Mouse (Mus musculus) hindbrain, embryonic 10.5 days (tissue): ENCODE measurements around the gene Fam120a. TPM values are rescaled to one million over a fixed set of nuclear protein-coding genes. Genes with fewer than 3 reads are reported as not detected.

Experiments
- DNase-seq: peaks from one replicate; pipeline ENCODE4 v3.0.0-alpha.2; 2017; ENCODE audit warnings: low spot score
- H3K27ac ChIP-seq: fragments of 300-500 bp; sonication (generic); 2 replicates; pipeline ENCODE4 v1.5.1; 2016; ENCODE audit warnings: mild to moderate bottlenecking, moderate library complexity
- H3K27me3 ChIP-seq: fragments of 300-500 bp; sonication (generic); 2 replicates; pipeline ENCODE4 v1.6.1; 2016; ENCODE audit warnings: mild to moderate bottlenecking; ENCODE audit not compliant: poor library complexity, insufficient read depth, severe bottlenecking
- H3K36me3 ChIP-seq: fragments of 300-500 bp; sonication (generic); 2 replicates; pipeline ENCODE4 v1.6.1; 2016; ENCODE audit warnings: mild to moderate bottlenecking, moderate library complexity
- H3K4me1 ChIP-seq: fragments of 300-500 bp; sonication (generic); replicated peaks from 2 replicates; pipeline ENCODE4 v1.6.1; 2016; ENCODE audit warnings: mild to moderate bottlenecking
- H3K4me3 ChIP-seq: fragments of 300-500 bp; sonication (generic); 2 replicates; pipeline ENCODE4 v1.5.1; 2016; ENCODE audit warnings: mild to moderate bottlenecking, moderate library complexity
- H3K9me3 ChIP-seq: fragments of 300-500 bp; sonication (generic); 2 replicates; pipeline ENCODE4 v1.6.1; 2016; ENCODE audit warnings: mild to moderate bottlenecking, moderate library complexity
- WGBS: fragments of 180-500 bp; shearing (Covaris S2); methylation state at CpG from one replicate; pipeline ENCODE4 v1.1.7; 2016; 5-methylcytosine and 5-hydroxymethylcytosine counted together
- polyA plus RNA-seq: library from polyadenylated mRNA; unstranded; fragments of >200 nt; fragmentation: Nextera tagmentation; extraction: Ambion mirVana; gene quantifications from 2 replicates; pipeline ENCODE4 v1.2.1, GENCODE M21; 2016

Fam120a gene
- polyA plus RNA-seq, 1 experiment from 2014 or later: 11.9 TPM

DNA sequence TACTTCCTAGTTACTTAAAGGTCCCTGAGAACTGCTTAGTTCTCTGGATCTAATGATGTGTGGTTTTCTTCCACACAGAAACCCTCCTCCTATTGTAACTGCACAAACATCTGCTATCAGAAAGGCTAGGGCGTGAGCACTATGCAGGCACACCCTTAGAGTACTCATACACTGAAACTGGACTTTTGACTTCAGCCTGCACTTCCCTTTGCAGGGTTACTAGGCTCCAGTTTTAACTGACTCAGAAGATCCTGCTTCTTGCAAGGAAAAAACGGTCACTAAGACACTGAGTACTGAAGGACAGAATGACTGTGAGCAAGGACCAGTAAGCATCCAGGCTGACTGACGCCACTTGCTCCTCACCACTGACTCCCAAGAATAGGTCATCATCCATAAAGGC is 5.3 kb downstream of the Fam120a start:
- no peak for DNase-seq
- 0 out of 2 replicates have a peak overlapping the region, but pooled peaks have one; percentile 8 for H3K27ac ChIP-seq
- H3K9me3 ChIP-seq: no peaks in the 10 kb centered on the region
- 73% methylated on average over 3 of the region's 3 CpGs for WGBS
- H3K27me3 ChIP-seq: no peaks in the 10 kb centered on the region
- no peak overlapping the region for H3K4me3 ChIP-seq
- H3K36me3 ChIP-seq: peaks cover 19% of the 10 kb centered on the region; the same call in 1 of the 2 replicates
- peaks cover 43% of the 10 kb centered on the region for H3K4me1 ChIP-seq

GRCm38 (mm10) chr13:48958608-48959007 is 9.2 kb downstream of the Fam120a start:
- Histone ChIP-seq H3K9me3 (no peaks in the 10 kb centered on the region), H3K27me3 (no peaks in the 10 kb centered on the region), H3K4me1 (peaks cover 19% of the 10 kb centered on the region), H3K27ac (no peak overlapping the region), H3K4me3 (no peak overlapping the region), H3K36me3 (peaks cover 14% of the 10 kb centered on the region; the same call in 1 of the 2 replicates)
- 81% methylated on average over 4 of the region's 4 CpGs for WGBS
- DNase-seq: no peak

DNA sequence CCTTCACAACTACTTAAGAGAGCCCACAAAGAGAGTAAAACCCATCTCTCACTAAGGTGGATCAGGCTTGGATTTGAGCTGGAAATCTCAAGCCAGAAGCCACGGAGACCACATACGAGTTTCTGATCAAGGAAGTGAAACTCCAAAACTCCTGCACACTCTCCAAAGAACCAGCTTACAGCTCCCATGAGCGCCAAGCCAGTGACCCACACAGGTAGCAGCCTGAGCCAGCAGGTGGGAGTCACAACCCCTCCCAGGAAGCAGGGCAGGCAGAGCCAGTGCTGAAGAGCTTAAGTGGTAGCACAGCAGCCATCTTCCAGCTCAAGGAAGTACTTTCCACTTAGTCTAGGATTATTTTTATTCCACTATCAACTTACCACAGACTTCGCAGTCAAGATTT is 13.0 kb downstream of the Fam120a start:
- DNase-seq: no peak
- H3K9me3 ChIP-seq: no peaks in the 10 kb centered on the region
- H3K27me3 ChIP-seq: no peaks in the 10 kb centered on the region
- peaks cover 21% of the 10 kb centered on the region for H3K4me1 ChIP-seq
- 94% methylated on average over 4 of the region's 4 CpGs for WGBS
- H3K4me3 ChIP-seq: no peak overlapping the region
- H3K27ac ChIP-seq: no peak overlapping the region
- peaks cover 14% of the 10 kb centered on the region; the same call in 1 of the 2 replicates for H3K36me3 ChIP-seq

GRCm38 (mm10) chr13:48950600-48951241 is 17.1 kb downstream of the Fam120a start:
- no peak for DNase-seq
- H3K4me1 ChIP-seq: peaks cover 12% of the 10 kb centered on the region
- H3K9me3 ChIP-seq: no peaks in the 10 kb centered on the region
- no peaks in the 10 kb centered on the region for H3K27me3 ChIP-seq
- WGBS: 82% methylated on average over 5 of the region's 5 CpGs
- peaks cover 40% of the 10 kb centered on the region for H3K36me3 ChIP-seq
- no peak overlapping the region for H3K4me3 ChIP-seq
- H3K27ac ChIP-seq: no peak overlapping the region

DNA sequence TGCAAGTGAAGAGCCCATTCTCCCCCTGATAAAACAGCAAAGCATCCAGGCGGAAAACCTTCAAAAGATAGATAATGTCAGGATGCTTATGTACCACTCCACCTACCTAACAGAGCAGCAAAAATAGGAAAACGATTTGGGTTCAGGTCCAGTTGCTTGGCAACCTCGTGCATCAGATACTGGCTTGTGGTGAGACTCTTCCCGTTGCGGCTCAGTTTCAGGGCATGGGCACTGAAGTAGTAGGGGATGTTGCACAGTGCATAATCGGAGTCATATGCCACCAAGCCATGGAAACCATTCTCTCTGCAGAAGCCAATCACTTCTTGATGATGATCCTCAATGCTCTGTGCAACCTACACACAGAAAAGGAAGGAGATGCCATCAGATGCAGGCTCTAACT is 18.9 kb downstream of the Fam120a start:
- no peaks in the 10 kb centered on the region for H3K27me3 ChIP-seq
- H3K36me3 ChIP-seq: peaks cover 52% of the 10 kb centered on the region
- no peak overlapping the region for H3K4me3 ChIP-seq
- peaks cover 12% of the 10 kb centered on the region for H3K4me1 ChIP-seq
- 87% methylated on average over 6 of the region's 6 CpGs for WGBS
- no peak overlapping the region for H3K27ac ChIP-seq
- no peaks in the 10 kb centered on the region for H3K9me3 ChIP-seq
- no peak for DNase-seq

DNA sequence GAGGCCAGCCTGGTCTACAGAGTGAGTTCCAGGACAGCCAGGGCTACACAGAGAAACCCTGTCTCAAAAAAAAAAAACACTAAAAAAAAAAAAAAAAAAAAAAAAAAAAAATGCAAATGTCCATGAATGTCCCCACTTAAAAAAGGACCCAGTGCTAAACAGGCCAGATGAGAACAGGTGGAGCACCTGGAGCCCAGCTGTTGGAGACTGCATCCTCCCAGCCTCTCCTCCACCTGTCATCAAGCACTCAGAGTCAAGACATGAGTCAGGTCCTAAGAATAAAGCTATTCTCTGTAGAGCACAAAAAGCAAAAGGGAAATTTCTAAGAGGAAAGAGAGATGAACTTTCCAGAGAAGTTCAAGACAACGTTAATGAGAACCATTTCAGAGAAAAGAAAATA is 23.2 kb downstream of the Fam120a start:
- Histone ChIP-seq H3K4me3 (no peak overlapping the region), H3K27ac (no peak overlapping the region), H3K9me3 (no peaks in the 10 kb centered on the region), H3K36me3 (peaks cover 81% of the 10 kb centered on the region), H3K4me1 (no peaks in the 10 kb centered on the region), H3K27me3 (no peaks in the 10 kb centered on the region)
- no peak for DNase-seq
- 77% methylated on average over 1 of the region's 1 CpGs for WGBS

- H3K9me3 ChIP-seq: no peaks in the 10 kb centered on the region
- H3K27ac ChIP-seq: no peak overlapping the region
- 91% methylated on average over 2 of the region's 2 CpGs for WGBS
- H3K4me1 ChIP-seq: no peaks in the 10 kb centered on the region
- H3K27me3 ChIP-seq: no peaks in the 10 kb centered on the region
- DNase-seq: no peak
- no peak overlapping the region for H3K4me3 ChIP-seq
- peaks cover 79% of the 10 kb centered on the region for H3K36me3 ChIP-seq
Observed at GRCm38 (mm10) chr13:48942471-48942870, 25.3 kb downstream of the Fam120a start.

GRCm38 (mm10) chr13:48941773-48942172 is 26.0 kb downstream of the Fam120a start:
- Histone ChIP-seq H3K9me3 (no peaks in the 10 kb centered on the region), H3K4me3 (no peak overlapping the region), H3K36me3 (peaks cover 78% of the 10 kb centered on the region), H3K27me3 (no peaks in the 10 kb centered on the region), H3K4me1 (no peaks in the 10 kb centered on the region), H3K27ac (no peak overlapping the region)
- DNase-seq: no peak
- 81% methylated on average over 3 of the region's 3 CpGs for WGBS

GRCm38 (mm10) chr13:48934597-48934996 is 33.2 kb downstream of the Fam120a start:
- DNase-seq: no peak
- H3K27ac ChIP-seq: no peak overlapping the region
- H3K4me3 ChIP-seq: no peak overlapping the region
- no peaks in the 10 kb centered on the region for H3K27me3 ChIP-seq
- H3K9me3 ChIP-seq: no peaks in the 10 kb centered on the region
- peaks cover 84% of the 10 kb centered on the region for H3K36me3 ChIP-seq
- 83% methylated on average over 6 of the region's 6 CpGs for WGBS
- H3K4me1 ChIP-seq: no peaks in the 10 kb centered on the region

- Histone ChIP-seq H3K27me3 (no peaks in the 10 kb centered on the region), H3K4me3 (no peak overlapping the region), H3K4me1 (no peaks in the 10 kb centered on the region), H3K9me3 (no peaks in the 10 kb centered on the region), H3K36me3 (peaks cover 86% of the 10 kb centered on the region), H3K27ac (no peak overlapping the region)
- DNase-seq: no peak
- 91% methylated on average over 3 of the region's 3 CpGs for WGBS
Observed at GRCm38 (mm10) chr13:48932692-48933091, 35.1 kb downstream of the Fam120a start.

DNA sequence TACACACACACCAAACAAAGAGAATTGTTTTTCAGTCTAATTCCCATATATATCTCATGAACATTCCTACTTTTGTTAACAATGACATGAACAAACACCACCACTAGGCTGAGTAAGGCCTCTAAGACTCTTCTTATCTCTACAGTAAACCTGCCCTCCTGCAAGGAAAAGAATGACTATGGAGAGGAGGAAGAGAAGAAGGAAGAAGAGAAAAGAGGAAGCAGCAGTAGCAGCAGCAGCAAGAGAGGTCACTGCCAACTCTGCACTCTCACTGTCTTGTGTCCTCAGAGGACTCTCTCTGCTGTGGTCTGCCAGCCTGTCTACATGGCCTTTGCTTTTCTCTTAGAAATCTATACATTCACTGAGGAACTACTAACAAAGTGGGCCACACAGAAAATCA is 36.1 kb downstream of the Fam120a start:
- Histone ChIP-seq H3K4me3 (no peak overlapping the region), H3K4me1 (no peaks in the 10 kb centered on the region), H3K27ac (no peak overlapping the region), H3K9me3 (no peaks in the 10 kb centered on the region), H3K36me3 (peaks cover 87% of the 10 kb centered on the region), H3K27me3 (no peaks in the 10 kb centered on the region)
- no peak for DNase-seq

GRCm38 (mm10) chr13:48931232-48931631 is 36.6 kb downstream of the Fam120a start:
- no peak overlapping the region for H3K27ac ChIP-seq
- no peaks in the 10 kb centered on the region for H3K27me3 ChIP-seq
- no peak for DNase-seq
- WGBS: 94% methylated on average over 5 of the region's 5 CpGs
- H3K9me3 ChIP-seq: no peaks in the 10 kb centered on the region
- H3K4me3 ChIP-seq: no peak overlapping the region
- H3K36me3 ChIP-seq: peaks cover 87% of the 10 kb centered on the region
- H3K4me1 ChIP-seq: no peaks in the 10 kb centered on the region

DNA sequence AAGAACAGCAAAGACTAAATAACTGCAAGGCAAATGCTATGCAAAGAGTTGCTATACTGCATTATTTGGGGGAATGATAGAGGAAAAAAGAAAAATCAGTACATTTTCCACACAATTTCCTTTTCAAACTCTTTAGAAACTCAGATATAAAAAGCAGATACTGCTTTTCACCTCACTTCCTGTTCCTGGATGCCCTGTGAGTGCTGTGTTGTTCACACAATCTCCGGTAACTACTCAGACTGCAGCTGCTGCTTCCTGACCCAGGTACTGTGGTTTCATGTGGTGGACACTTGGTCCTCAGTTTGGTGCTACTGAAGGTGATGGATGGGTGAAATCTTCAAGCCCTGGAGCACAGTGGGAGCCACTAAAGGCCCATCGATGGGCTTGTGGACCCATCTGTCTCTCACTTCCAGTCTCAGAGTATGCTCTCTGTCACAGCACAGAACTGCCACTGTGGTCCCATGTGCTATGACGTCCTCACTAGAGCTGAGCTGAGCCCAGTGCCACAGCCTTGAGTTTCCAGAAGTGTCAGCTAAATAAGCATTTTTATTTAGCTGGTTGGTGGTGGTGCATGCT is 38.2 kb downstream of the Fam120a start:
- H3K4me3 ChIP-seq: no peak overlapping the region
- H3K9me3 ChIP-seq: no peaks in the 10 kb centered on the region
- 91% methylated on average over 3 of the region's 3 CpGs for WGBS
- H3K27ac ChIP-seq: no peak overlapping the region
- DNase-seq: no peak
- H3K36me3 ChIP-seq: peaks cover 81% of the 10 kb centered on the region
- H3K4me1 ChIP-seq: no peaks in the 10 kb centered on the region
- no peaks in the 10 kb centered on the region for H3K27me3 ChIP-seq
